Mouse (Mus musculus) liver, embryonic 12.5 days (tissue): ENCODE data around the gene Flad1. TPM values are rescaled to one million over a fixed set of nuclear protein-coding genes. Genes with fewer than 3 reads are reported as not detected.
A peak's percentile ranks its signal among the peaks of the same experiment; 100 is the strongest.

Source experiments
- ATAC-seq: fragments of 200-750 bp; cut with Nextera tagmentation; 2 replicates; pipeline ENCODE4 v1.8.0; 2017; ENCODE audit warnings: moderate number of reproducible peaks, mild to moderate bottlenecking, moderate library complexity
- H3K27ac ChIP-seq: fragments of 300-500 bp; sonication (generic); 2 replicates; pipeline ENCODE4 v1.5.1; 2016; ENCODE audit warnings: mild to moderate bottlenecking
- H3K27me3 ChIP-seq: fragments of 300-500 bp; sonication (generic); replicated peaks from 2 replicates; pipeline ENCODE4 v1.6.1; 2016; ENCODE audit warnings: mild to moderate bottlenecking, moderate library complexity
- H3K36me3 ChIP-seq: fragments of 300-500 bp; sonication (generic); 2 replicates; pipeline ENCODE4 v1.6.1; 2016; ENCODE audit warnings: mild to moderate bottlenecking, moderate library complexity
- H3K4me1 ChIP-seq: fragments of 300-500 bp; sonication (generic); 2 replicates; pipeline ENCODE4 v1.6.1; 2016
- H3K4me2 ChIP-seq: fragments of 300-500 bp; sonication (generic); 2 replicates; pipeline ENCODE4 v1.6.1; 2016; ENCODE audit warnings: mild to moderate bottlenecking, moderate library complexity
- H3K4me3 ChIP-seq: fragments of 300-500 bp; sonication (generic); 2 replicates; pipeline ENCODE4 v1.5.1; 2016; ENCODE audit warnings: mild to moderate bottlenecking, moderate library complexity
- H3K9ac ChIP-seq: fragments of 300-500 bp; sonication (generic); 2 replicates; pipeline ENCODE4 v1.6.1; 2016; ENCODE audit warnings: mild to moderate bottlenecking, moderate library complexity
- H3K9me3 ChIP-seq: fragments of 300-500 bp; sonication (generic); replicated peaks from 2 replicates; pipeline ENCODE4 v1.6.1; 2016; ENCODE audit warnings: mild to moderate bottlenecking, moderate library complexity
- WGBS: fragments of 180-500 bp; shearing (Covaris S2); methylation state at CpG from one replicate; pipeline ENCODE4 v1.1.7; 2016; ENCODE audit not compliant: insufficient replicate concordance; 5-methylcytosine and 5-hydroxymethylcytosine counted together
- polyA plus RNA-seq: library from polyadenylated mRNA; unstranded; fragments of >200 nt; fragmentation: Nextera tagmentation; extraction: Ambion mirVana; gene quantifications from 2 replicates; pipeline ENCODE4 v1.2.1, GENCODE M21; 2016

Gene Flad1
- polyA plus RNA-seq, 1 experiment from 2014 or later, result 21.6 TPM

GRCm38 (mm10) chr3:89422556-89423205, 11.0 kb upstream of the Flad1 start:
- Histone ChIP-seq H3K4me1 (peaks cover 83% of the 10 kb centered on the region), H3K4me2 (peak overlapping the region; percentile 97), H3K36me3 (peaks cover 51% of the 10 kb centered on the region), H3K9me3 (no peaks in the 10 kb centered on the region), H3K9ac (peak overlapping the region; percentile 81), H3K27me3 (no peaks in the 10 kb centered on the region), H3K4me3 (peak overlapping the region; percentile 65), H3K27ac (peak overlapping the region; percentile 89)
- no peak for ATAC-seq
- 53% methylated on average over 6 of the region's 6 CpGs for WGBS

- Histone ChIP-seq H3K36me3 (peaks cover 43% of the 10 kb centered on the region), H3K4me3 (peak overlapping the region; percentile 65), H3K4me2 (peak overlapping the region; percentile 97), H3K9ac (peak overlapping the region; percentile 81), H3K9me3 (no peaks in the 10 kb centered on the region), H3K4me1 (peaks cover 83% of the 10 kb centered on the region), H3K27me3 (no peaks in the 10 kb centered on the region), H3K27ac (peak overlapping the region; percentile 89)
- no peak for ATAC-seq
- 20% methylated on average over 22 of the region's 22 CpGs for WGBS
These were observed 10.3 kb upstream of the Flad1 start for GRCm38 (mm10) chr3:89421810-89422473.

DNA sequence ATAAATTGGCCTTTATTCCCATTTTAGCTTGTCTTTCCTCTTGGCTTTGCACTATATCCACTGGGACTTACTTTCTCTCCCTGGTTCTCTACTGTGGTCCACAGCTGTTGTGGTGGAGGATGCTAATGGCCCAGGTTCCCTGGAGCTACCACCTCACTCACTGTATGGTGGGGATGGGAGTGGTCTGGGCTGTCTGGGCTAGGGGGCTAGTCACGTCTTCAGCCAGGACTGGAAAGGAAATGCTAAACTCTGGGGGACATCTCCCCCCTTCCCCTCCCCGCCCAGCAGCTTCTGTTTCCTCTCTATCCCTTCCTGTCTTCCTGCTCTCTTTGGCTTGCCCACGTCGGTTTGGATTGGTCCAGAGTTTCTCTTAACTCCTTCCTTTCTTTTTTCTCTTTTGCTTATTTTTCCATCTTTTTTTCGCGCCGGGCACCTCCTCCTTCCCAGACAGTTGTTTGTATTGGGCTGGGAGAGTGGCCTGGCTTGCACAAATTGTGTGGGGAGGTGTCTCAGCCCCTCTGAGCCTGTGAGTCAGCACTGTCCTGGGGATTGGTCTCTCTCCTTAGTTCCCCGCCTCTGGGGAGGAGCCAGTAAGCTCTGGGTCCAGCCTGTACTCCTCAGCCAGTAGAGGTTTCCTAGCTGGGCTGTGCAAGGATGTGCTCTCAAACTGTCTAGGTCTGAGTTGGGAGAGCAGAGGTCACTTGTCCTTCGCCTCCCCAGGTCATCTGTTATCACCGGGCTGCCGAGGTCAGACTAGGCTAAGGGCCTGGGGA, 9.5 kb upstream of the Flad1 start:
- 3% methylated on average over 11 of the region's 11 CpGs for WGBS
- H3K9me3 ChIP-seq, result no peaks in the 10 kb centered on the region
- ATAC-seq, result peak; percentile 82

DNA sequence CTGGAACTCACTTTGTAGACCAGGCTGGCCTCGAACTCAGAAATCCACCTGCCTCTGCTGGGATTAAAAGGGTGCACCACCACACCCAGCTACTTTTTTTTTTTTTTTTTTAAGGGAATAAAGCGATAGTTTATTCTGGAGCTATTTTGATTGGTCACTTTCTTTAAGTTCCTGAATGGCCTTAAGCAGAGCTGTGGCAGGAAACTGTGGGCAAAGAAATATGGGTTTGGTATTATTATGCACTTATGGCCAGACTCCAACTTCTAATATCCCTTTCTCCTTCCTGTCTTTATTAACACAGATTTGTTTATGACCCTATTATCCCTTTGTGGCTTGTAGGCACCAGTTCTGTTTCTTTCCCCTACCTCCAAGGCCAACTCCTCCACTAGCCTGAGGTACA, 8.8 kb upstream of the Flad1 start:
- Histone ChIP-seq H3K4me2 (peak overlapping the region; percentile 97), H3K36me3 (peaks cover 43% of the 10 kb centered on the region), H3K4me3 (peak overlapping the region; percentile 65), H3K27ac (peak overlapping the region; percentile 89), H3K4me1 (peaks cover 81% of the 10 kb centered on the region), H3K9me3 (no peaks in the 10 kb centered on the region), H3K27me3 (no peaks in the 10 kb centered on the region), H3K9ac (peak overlapping the region; percentile 81)
- ATAC-seq, result no peak
- WGBS, result 51% methylated on average over 2 of the region's 2 CpGs

More for the DNA sequence above, 9.5 kb upstream of the Flad1 start:
- Histone ChIP-seq H3K27ac (peak overlapping the region; percentile 89), H3K4me1 (peaks cover 83% of the 10 kb centered on the region), H3K4me3 (peak overlapping the region; percentile 65), H3K9ac (peak overlapping the region; percentile 81), H3K27me3 (no peaks in the 10 kb centered on the region), H3K4me2 (peak overlapping the region; percentile 97), H3K36me3 (peaks cover 43% of the 10 kb centered on the region)

DNA sequence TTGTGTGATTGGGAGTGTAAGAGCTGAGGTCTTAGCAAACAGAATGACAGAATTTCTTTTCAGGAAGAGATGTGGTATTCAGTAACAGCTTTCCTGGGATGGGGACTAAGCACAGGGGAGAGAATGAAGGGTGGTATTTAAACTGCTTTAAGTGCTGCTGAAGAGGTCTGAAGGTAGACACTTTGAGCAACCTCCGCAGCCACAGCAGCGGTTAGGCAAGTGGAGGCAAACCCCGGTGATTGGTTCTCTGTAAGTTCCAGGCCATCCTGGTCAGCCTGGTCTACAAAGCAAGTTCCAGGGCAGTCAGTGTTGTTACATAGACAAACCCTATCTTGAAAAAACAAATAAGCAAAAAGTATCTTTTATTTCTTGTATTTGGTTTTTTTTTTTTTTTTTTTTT, 8.3 kb upstream of the Flad1 start:
- Histone ChIP-seq H3K9me3 (0 out of 2 replicates have a peak, but pooled peaks cover under 1% of the 10 kb centered on the region), H3K4me3 (peak overlapping the region; percentile 75), H3K9ac (peak overlapping the region; percentile 78), H3K4me1 (peaks cover 76% of the 10 kb centered on the region), H3K36me3 (peaks cover 43% of the 10 kb centered on the region), H3K4me2 (peak overlapping the region; percentile 97), H3K27ac (peak overlapping the region; percentile 94), H3K27me3 (no peaks in the 10 kb centered on the region)
- 31% methylated on average over 3 of the region's 3 CpGs for WGBS
- no peak for ATAC-seq

DNA sequence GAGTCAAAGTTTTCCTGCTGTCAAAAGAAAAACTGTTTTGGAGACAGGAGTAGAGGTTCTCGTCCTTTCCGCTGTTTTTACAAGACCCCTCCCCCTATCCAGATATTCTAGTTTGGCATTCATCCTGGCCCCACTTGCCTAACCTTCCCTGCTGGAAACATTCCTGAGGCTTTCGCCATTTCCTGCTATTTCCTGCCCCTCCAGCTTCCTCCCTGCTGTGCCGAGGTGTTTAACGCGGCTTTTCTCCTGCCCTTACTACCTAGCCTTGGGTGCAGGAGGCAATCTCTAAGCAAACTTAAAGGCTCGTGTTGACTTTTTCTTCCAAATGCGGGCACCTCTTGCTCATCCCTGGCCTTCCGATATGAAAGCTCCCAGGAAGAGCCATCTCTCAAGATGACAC, 7.9 kb upstream of the Flad1 start:
- no peak for ATAC-seq
- H3K9me3 ChIP-seq, result 0 out of 2 replicates have a peak, but pooled peaks cover 4% of the 10 kb centered on the region
- peak overlapping the region; percentile 75 for H3K4me3 ChIP-seq
- WGBS, result 8% methylated on average over 9 of the region's 9 CpGs
- peak overlapping the region; percentile 97 for H3K4me2 ChIP-seq
- H3K27me3 ChIP-seq, result no peaks in the 10 kb centered on the region
- H3K27ac ChIP-seq, result peak overlapping the region; percentile 94
- H3K9ac ChIP-seq, result peak overlapping the region; percentile 78
- H3K4me1 ChIP-seq, result peaks cover 72% of the 10 kb centered on the region
- peaks cover 43% of the 10 kb centered on the region for H3K36me3 ChIP-seq

- Histone ChIP-seq H3K27ac (peak overlapping the region; percentile 94), H3K27me3 (no peaks in the 10 kb centered on the region), H3K36me3 (peaks cover 43% of the 10 kb centered on the region), H3K9me3 (0 out of 2 replicates have a peak, but pooled peaks cover 4% of the 10 kb centered on the region), H3K9ac (peak overlapping the region; percentile 78), H3K4me2 (peak overlapping the region; percentile 97), H3K4me3 (peak overlapping the region; percentile 75), H3K4me1 (peaks cover 65% of the 10 kb centered on the region)
- no peak for ATAC-seq
- WGBS, result under 1% methylated on average over 16 of the region's 16 CpGs
These were observed 7.2 kb upstream of the Flad1 start for GRCm38 (mm10) chr3:89418861-89419250.

GRCm38 (mm10) chr3:89418170-89418860, 6.6 kb upstream of the Flad1 start, which contains the start of the genes Cks1b and Shc1:
TSS of gene Cks1b (minus strand) at chr3:89418383.
TSS of gene Shc1 (plus strand) at chr3:89418443.
- H3K9ac ChIP-seq, result peak within 1 kb of the TSS; percentile 78
- peak; percentile 89 for ATAC-seq
- H3K27ac ChIP-seq, result peak within 1 kb of the TSS; percentile 94
- no peaks in the 10 kb centered on the region for H3K27me3 ChIP-seq
- peaks cover 41% of the 10 kb centered on the region for H3K36me3 ChIP-seq
- H3K4me2 ChIP-seq, result peak within 1 kb of the TSS; percentile 97
- H3K4me3 ChIP-seq, result peak within 1 kb of the TSS; percentile 75
- 0 out of 2 replicates have a peak, but pooled peaks cover 4% of the 10 kb centered on the region for H3K9me3 ChIP-seq
- under 1% methylated on average over 39 of the region's 39 CpGs for WGBS
- H3K4me1 ChIP-seq, result peaks cover 60% of the 10 kb centered on the region

- no peaks in the 10 kb centered on the region for H3K27me3 ChIP-seq
- H3K4me2 ChIP-seq, result peak overlapping the region; percentile 97
- peak; percentile 9 for ATAC-seq
- peak overlapping the region; percentile 78 for H3K9ac ChIP-seq
- H3K4me1 ChIP-seq, result peaks cover 54% of the 10 kb centered on the region
- H3K27ac ChIP-seq, result peak overlapping the region; percentile 94
- WGBS, result 0% methylated on average over 20 of the region's 20 CpGs
- peaks cover 41% of the 10 kb centered on the region for H3K36me3 ChIP-seq
- H3K4me3 ChIP-seq, result peak overlapping the region; percentile 75
- 0 out of 2 replicates have a peak, but pooled peaks cover 4% of the 10 kb centered on the region for H3K9me3 ChIP-seq
These were observed 6.1 kb upstream of the Flad1 start for GRCm38 (mm10) chr3:89417840-89418169.

- Histone ChIP-seq H3K4me1 (peaks cover 50% of the 10 kb centered on the region), H3K4me2 (peak overlapping the region; percentile 97), H3K4me3 (peak overlapping the region; percentile 75), H3K9ac (peak overlapping the region; percentile 78), H3K9me3 (0 out of 2 replicates have a peak, but pooled peaks cover 4% of the 10 kb centered on the region), H3K36me3 (peaks cover 39% of the 10 kb centered on the region), H3K27me3 (no peaks in the 10 kb centered on the region), H3K27ac (peak overlapping the region; percentile 94)
- 23% methylated on average over 2 of the region's 2 CpGs for WGBS
- no peak for ATAC-seq
These were observed 5.5 kb upstream of the Flad1 start for GRCm38 (mm10) chr3:89417131-89417530.

GRCm38 (mm10) chr3:89416158-89416557, 4.5 kb upstream of the Flad1 start:
- H3K36me3 ChIP-seq, result peaks cover 39% of the 10 kb centered on the region
- no peak overlapping the region for H3K9ac ChIP-seq
- 90% methylated on average over 8 of the region's 8 CpGs for WGBS
- no peaks in the 10 kb centered on the region for H3K27me3 ChIP-seq
- no peak for ATAC-seq
- H3K4me3 ChIP-seq, result peak overlapping the region; percentile 75; the same call in 1 of the 2 replicates
- H3K4me1 ChIP-seq, result peaks cover 43% of the 10 kb centered on the region
- no peak overlapping the region; the same call in 1 of the 2 replicates for H3K27ac ChIP-seq
- 0 out of 2 replicates have a peak, but pooled peaks cover 4% of the 10 kb centered on the region for H3K9me3 ChIP-seq
- H3K4me2 ChIP-seq, result peak overlapping the region; percentile 97
